Mouse (Mus musculus): ENCODE results near the gene Gramd1a. TPM values are rescaled to one million over a fixed set of nuclear protein-coding genes. Genes with fewer than 3 reads are reported as not detected.

The Gramd1a gene
- total RNA-seq, 2 experiments from 2014 or later: 40.5 to 41.2 TPM

DNA sequence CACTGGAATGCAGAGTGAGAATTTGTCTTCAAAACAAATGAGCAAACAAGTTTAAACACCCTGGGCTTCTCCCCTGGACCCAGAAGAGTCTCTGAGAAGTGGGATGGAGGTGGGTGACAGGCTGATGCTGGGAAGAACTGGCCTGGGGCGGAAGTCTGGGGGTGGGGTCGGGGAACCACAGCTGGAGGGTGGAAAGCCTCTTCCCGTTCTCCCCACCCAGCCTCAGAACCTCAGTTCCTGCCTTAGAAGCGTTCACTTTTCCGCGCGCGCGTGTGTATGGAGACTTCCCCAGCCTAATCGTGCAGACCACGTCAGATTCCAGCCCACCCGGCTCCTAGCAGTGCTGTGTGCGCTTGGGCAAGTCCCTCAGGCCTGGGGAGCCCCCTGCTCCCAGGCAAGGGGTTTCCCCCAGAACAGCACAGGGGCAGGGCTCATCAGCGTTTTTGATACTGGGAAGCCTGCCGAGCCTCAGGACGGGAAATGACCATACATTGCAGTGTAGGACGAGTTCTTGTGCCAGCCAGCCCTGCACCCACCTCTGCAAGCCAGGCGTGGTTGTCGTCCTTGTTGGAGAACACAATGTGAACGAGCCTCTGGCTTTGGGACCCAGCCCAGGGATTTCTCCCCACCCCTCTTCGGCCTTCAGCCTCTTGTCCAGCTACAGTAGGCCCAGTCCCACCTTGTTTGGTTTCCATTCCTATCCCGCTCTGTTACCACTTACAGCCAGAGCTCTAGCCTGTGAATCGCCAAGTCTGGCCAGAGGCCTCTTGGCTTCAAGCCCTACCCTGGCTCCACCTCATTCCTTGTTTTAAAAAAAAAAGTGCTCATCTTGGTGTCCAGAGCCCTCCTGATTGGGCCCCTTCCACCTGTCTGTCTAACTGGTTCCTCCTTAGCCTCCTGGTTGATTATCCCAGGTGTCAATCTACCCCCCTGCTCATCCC is 4.1 kb downstream of the Gramd1a start:
- peak; percentile 75 for DNase-seq

DNA sequence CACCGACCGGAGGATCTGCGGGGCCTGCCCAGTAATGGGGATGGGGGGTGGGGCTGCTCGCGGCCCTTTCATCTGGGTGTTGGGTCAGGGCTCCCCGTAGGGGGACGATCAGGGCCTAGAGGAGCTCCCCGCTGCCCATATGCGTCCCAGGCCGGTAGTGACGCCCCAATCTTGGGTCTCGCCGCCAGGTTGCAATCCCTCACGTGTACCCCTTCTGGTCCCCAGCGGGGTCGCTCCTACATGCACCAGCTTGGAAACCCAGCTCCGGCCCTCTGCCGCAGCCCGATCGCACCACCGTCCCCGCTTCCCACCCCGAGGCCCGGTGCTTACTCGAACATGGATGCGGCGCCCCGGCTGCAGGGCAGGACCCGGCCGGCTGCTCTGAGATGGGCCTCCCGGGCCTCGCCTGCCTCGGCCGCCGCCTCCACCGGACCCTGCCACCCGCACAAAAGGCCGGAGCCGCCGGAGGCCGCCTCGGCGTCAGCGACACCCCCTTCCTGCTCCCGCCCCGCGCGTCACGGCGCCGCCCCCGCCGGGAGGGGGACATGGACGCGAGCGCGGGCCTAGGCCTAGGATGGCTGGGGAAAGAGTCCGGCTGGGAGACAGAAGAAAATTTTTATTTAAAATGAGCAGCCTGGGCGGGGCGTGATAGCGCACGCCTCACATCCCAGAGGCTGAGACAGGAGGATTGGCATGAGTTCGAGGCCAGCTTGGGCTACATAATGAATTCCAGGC is 5.0 kb downstream of the Gramd1a start:
- DNase-seq: peak; percentile 92

DNA sequence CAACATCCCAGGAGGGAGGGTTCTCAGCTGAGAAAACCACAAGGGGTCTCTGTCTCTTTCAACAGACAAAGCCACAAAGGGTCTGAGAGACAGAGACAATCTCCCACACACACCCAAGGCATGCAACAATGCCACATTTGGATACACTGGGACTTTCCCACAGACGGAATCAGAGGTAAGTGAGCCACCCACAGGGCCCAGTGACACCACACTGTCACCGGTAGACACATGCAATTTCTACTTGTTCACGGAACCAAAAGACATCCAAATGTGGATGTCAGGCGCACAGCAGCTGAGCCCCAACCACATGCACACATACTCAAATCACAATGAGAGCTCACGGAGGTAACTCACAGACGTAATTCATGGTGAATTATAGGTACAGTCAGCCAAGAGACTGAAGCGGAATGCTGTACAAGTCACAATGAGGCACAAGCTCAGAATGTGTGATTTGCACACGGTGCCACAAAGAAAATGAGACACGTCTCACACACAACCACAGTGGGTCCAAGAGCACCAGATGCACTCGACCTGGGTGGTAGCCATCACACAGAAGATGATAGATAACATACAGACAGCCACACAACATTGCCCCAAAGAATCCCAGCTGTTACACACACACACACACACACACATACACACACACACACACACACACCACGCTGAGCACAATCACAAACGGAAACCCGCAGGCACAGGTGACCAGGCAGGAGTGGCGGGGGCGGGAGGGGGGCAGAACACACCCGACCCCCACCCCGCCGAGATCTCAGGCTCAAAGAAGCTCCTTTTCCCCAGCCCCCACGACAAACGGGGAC is 5.7 kb downstream of the Gramd1a start:
- no peak for DNase-seq

DNA sequence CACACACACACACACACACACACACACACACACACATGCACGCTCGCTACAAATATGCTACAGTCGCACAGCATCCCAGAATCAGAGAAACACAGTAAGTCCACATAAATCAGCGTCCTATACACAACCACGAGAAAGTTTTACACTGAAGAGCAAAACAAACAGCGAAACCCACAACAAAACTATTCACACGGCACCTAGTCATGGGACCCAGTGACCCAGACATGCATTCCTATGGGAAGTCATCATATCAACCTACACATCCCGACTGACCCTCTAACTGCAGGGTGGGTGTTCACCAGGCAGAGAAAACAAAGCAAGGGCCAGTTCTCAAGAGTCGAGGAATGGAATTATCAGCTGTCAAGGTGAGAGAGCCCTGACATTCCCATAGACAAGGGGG is 6.4 kb downstream of the Gramd1a start:
- no peak for DNase-seq

DNA sequence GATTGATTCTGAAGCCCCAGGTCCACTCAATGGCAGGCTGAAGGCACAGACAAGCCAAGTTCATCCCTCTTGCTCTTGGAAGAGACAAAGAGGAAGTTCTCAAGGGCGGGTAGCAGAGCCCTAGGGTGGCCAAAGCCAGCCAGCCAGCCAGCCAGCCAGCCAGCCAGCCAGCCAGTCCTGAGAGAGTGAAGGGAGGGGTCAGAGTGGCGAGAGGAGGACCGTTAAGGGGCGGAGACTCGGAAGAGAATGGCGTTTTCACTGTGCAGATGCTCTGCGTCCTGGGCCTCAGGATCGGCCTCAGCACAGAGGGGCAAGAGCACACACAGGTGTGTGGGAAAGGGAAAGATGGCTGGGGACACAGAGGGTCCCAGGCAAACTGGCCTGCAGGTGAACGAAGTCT is 6.9 kb downstream of the Gramd1a start:
- DNase-seq: peak; percentile 79

DNA sequence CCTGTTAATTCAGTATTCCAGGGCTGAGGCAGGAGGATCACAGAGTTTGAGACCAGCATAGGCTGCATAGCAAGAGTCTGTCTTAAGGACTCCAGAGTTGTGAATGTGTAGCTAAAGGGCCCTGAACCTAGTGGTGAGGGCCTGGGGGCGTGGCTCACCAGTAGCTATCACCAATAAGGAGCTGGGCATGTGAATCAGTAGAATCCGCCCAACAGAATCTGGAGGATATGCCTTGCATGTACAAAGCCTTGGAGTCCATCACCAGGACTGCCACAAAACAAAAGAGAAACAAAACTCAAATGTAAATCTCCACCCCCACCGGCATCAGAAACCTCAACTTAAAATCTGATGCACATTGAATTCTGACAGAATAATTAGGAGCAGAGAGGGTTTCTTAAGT is 7.6 kb downstream of the Gramd1a start:
- DNase-seq: no peak

DNA sequence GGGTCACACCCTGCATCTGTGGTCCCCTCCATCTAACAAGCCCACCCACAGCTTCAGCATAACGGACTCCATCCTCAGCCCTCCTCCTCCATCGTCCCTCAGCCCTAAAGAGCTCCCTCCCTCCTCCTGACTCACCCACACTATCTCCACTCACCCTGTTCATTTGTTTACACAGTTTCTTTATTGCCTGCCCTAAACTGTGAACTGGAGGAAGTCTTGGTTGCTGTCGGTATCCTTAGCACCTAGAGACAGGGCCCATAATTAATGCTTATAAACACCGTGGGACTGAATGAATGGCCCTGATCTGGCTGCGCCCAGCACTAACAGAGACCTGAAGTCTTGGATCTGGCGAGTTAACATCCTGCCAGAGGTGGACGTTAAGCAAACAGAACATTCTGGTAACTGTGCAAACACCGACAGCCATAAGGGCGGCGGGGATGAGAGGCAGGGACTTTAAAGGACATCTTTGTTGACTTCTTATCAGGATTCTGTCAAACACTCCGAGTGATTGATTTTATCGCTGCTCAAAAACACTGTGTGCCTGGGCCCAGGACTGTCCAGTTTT is 10.0 kb downstream of the Gramd1a start:
- no peak for DNase-seq

DNA sequence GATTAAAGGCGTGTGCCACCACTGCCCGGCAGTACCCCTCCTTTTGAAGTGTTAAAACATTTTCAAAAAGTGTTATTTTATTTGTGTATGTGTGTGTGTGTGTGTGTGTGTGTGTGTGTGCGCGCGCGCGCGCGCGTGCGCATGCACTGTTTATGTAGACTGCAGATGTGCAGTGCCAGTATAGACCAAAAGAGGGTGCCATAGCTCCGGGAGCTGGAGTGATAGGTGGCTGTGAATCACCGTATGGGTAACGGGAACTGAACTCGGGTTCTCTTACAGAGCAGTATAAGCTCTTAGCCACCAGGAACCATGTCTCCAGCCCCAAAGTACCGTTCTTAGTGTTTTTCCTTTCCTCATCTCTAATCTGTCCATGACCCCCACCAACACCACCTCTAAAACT is 10.8 kb downstream of the Gramd1a start:
- no peak for DNase-seq

DNA sequence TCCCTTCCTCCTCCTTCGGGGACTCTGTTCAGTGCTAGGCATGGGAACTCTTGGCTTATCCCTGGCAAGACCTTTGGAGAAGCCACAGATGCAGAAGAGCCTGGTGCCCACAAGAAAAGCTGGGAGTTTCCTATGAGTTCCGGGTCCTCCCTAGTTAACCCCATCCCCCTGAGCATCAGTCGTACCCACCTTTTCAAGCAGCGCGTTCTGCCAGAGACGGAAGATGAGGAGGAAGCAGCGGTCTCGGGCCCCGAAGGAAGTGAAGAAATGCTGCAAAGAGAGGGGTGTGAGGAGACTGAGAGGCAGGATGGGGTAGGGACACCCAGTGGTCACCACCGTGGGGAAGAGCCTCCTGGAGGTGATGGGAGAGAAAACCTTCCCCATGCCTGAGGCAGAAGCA is 14.8 kb downstream of the Gramd1a start:
- DNase-seq: no peak

DNA sequence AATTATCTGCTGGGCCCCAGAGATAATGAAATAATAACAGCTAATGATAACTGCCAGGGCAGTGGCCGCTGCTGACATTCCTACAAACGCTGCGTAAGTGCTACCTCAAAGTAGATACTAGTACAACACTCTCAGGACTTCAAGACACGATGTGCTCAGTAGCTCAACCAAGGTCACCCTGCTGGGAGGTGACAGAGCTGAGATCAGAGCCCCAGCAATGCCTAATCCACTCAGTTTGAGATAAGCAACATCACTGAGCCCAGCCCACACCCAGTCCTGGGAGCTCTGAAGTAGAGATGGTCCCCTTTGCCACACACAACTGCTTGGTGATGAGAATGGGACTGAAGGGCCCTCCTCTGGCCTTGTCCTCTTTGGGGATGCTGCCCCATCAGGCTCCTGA is 15.4 kb downstream of the Gramd1a start:
- no peak for DNase-seq

DNA sequence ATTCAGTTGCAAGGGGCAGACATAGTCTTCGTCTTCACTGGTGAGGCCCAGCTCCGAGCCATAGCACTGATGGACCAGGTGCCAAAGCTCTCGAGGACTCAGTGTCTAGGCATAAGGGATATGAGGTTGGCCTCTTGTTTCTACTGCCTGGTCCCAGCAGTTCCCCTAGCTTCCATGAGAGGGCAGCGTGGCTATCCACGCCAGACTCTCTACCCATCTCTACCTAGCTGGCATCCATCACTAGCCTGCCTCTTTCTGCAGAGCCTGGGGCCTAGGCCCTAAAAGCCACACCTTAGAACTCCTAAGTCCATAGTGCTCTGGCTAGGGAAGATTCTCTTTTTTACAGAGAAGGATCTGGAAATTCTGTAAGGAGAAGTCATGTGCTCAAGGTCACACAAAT is 15.9 kb downstream of the Gramd1a start:
- DNase-seq: peak; percentile 54

DNA sequence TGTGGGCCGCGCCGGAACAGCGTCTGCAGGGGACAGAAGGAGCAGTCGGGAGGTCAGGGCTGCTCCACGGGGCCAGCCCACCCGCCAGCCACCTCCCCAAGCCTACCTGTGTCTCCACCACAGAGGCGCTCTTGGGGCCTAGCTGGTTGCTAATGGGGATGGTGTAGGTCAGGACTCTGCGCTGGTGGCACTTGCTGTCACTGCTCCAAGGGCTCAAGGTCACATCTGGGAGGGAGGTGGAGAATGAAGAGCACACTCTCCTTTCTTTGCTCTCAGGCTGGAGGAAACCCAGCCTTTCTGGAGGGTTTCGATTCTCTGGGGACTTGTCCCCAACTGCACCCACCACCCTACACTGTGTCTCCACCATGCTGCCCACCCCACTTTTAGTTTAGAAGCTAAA is 20.0 kb downstream of the Gramd1a start:
- DNase-seq: no peak

DNA sequence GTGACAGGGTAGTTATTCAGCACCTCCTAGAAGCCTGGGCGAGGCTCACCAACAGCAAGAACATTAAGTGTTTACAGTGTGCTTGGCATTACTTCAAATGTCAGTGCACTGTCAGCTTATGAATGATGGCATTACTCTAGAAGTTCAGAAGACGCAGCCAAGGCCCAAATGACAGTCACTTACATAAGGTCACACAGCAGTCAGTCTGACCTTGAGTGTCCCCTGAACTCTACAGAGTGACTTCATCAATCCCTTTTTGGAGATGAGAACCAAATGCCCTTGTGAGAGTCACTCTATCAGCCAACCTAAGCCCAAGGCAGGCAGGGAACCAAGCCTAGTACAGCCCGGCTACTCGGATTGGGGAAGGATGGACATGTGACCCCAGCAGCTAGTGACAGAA is 23.8 kb downstream of the Gramd1a start:
- no peak for DNase-seq

DNA sequence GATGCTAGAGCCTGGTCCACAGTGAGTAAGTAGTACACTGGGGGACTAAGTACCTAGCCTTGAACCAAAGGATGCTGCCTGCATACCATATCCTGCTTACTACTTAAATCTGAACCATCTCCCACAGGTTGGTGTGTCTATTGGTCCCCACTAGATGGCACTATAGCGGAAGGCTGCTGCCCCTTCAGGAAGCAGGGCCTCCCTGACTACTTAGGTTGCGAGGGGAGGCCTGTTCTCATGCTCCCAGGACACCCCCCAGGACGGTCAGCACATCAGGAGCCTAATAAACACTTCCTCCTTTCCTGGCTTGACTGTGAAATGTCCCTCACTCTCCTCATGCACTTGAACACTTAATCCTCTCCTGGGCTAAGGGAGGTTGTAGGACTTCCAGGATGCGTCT is 24.9 kb downstream of the Gramd1a start:
- DNase-seq: no peak

DNA sequence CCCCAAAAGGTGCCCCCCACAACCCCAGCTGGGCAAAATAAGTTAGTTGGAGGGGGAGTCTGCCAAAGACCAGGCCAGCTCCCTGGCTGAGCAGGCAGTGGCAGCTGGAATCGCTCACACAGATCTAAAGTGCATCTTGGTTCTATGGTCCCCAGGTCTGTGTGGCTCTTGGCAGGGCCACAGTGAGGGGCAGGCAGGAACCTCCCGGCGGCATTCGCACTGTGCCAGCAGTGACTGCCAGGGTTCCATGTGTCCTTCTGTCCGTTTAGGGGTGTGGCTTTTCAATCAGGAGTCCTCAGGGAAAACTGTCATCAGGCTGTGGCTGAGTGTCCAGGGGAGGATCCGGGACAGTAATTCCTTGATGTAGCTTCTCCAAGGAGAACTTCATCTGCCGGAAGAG is 25.5 kb downstream of the Gramd1a start:
- no peak for DNase-seq

DNA sequence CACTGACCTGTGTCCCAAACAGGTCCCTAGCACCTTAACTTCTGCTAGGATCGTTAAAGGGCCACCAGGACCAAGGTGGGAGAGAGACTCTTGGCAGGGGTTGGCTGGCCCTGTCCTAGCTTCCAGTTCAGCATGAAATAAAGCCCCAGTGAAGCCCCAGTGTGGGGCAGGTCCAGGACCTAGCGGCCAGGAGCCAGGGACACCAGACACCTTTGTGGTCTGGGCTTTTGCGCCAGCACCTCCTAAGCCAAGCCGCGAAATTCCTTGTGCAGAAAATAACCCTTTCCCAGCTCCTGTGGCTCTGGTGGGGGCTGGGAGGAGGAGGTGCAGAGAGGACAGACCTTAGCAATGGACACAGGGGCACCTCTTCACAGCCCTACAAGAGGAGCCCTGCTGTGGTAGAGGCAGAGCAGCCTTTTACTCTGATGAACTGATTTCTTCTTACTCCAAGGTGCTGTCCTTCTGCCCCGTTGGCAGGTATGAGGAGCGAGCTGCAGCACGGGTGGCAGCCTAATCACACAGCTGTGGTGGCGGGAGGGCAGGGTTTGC is 27.5 kb downstream of the Gramd1a start:
- peak; percentile 64 for DNase-seq

DNA sequence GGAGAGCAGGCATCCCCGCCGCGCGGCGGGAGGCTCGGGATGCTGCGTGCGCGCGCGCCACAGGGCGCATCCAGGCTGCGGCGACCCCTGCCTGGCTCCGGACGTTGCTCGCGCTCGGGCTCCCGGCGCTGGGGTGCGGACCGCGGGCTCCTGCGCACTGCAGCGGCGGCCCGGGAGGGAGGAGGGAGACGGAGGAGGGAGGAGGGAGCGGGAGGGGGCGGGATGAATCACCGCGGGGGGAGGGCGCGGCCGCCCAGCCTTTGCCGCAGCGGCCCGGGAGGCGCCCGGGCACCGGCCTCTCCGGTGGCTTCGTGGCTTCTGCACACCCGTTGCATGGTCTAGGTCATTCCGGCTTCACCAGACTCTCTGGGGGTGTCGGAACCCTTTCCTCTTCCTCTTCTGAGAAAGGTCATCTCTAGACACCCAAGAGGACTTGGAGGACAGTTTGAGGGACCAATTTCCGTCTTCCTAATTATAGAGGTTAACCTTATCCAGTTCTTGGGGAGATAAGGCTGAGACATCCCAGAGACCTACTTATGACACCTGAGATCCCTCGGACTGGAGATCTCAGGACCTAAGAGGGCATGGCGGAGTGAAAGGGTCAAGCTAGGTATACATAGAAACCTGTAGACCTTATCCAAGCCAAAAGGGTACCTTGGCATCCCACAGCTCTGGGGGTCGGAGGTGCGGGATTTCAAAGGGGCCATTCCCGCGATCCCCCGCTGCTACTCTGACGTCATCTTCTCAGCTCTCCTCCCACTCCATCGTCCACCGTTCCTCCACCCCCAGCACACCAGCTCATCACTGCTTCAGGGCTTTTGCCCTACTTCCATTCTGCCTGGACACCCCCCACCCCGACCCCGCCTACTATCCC is 28.6 kb downstream of the Gramd1a start, which contains the start of gene Scn1b:
Gene Scn1b (minus strand): TSS at position 153 of the 874 bp plus-strand sequence.
- DNase-seq: peak; percentile 84

DNA sequence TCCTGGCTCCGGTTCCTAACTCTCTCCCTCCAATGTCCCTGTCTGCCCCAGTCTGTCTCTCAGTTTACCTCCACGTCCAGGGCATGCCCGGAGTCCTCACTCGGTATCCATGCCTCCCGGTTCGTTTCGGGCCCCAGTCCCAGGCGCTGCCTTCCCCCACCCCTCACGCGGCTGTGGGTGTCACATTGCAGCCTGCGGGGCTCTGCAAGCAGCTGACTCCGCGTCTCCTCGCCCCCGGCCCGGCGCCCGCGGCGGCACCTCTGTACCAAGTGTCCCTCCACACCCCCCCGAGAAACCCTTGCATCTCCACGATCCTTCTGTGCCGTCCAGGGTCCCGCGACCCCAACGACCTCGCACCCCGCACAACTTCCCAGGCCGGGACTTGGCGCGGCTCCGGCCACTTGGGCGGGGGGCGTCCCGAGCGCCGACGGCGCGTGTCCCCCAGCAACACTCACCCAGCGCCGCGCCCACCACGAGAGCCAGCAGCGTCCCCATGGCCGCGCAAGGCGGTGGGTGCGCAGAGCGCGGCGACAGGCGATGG is 29.4 kb downstream of the Gramd1a start:
- peak; percentile 83 for DNase-seq

DNA sequence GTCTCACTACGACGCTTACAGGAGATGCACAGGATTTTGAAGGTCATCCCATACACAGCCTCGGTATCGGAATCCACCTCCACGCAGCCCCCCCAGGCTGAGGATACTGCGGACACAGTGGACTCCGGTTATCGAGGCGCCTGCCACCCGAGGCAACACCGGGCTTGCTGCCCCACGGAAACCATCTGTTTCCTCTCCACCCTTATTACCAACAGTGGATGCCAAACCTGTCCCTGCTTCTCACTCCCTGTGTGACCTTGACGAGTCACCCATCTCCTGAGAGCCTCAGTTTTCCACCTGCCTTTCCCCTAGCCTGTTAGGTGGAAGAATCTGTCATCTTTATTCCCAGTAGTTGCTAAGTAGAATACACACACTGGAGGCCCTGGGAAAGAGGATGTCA is 30.6 kb downstream of the Gramd1a start:
- no peak for DNase-seq

DNA sequence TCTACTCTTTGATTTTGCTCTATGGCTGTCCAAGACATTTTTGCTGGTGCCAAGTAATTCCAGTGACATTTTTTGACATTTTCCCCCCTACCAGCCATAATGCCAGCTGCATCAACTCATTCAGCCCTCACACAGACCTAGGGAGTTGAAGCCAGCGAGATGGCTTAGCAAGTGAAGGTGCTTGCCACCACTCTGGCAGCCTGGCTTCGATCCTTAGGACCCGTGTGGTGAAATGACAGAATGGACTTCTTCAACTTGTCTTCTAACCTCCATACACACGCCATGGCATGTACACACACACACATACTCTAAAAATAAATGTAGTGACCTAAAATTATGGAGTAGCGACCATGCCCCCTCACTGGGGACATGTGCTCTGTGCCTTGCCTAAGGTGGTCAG is 31.3 kb downstream of the Gramd1a start:
- DNase-seq: no peak

DNA sequence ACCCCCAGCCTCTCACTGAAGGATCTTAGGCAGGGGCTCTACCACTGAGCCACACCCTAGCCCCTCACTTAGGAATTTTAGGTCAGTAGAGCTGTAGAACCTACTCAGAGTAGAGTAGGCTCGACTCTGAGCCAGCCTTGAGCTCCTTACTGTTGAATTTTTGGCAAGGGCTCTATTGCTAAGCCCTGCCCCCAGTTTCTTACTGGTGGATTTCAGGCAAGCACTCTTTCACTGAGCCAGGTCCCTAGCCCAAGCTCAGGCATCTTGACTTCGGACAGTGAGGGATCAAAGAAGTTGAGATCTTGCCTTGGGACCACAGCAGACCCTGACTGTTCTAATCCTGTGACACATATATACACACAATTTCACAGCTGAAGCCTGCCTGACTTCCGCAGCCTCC is 32.0 kb downstream of the Gramd1a start:
- DNase-seq: no peak
